Mouse (Mus musculus): ENCODE measurements at regions not wholly inside any gene's neighbourhood (a gene's known extent, or its start where the extent isn't known, plus 50 kb on each side); places are given as distances from the start of the nearest gene placed in this dataset.

- Histone ChIP-seq H3K27ac (no peak overlapping the region), H3K36me3 (replicated peaks; ENCODE audit: control insufficient read depth, insufficient read depth, low read depth) (no peaks in the 10 kb centered on the region), H3K4me1 (replicated peaks; ENCODE audit: control insufficient read depth in 2 of 2, insufficient read depth in 2 of 2, low read length in 1 of 2) (no peaks in the 10 kb centered on the region), H3K27me3 (ENCODE audit: control insufficient read depth, insufficient read depth, low read length) (no peaks in the 10 kb centered on the region), H3K9me3 (ENCODE audit: control insufficient read depth, low read length) (no peaks in the 10 kb centered on the region), H3K4me2 (ENCODE audit: low read depth) (no peak overlapping the region), H3K9ac (replicated peaks) (no peak overlapping the region), H3K4me3 (ENCODE audit: insufficient read depth in 1 of 2, low read depth in 2 of 2, low read length in 2 of 2) (no peak overlapping the region)
- ATAC-seq (ENCODE audit: insufficient read depth): no peak
- TF ChIP-seq EP300 (IDR thresholded peaks at IDR 0.05; ENCODE audit: low read depth) (no peak), CTCF (IDR thresholded peaks at IDR 0.05; ENCODE audit: low read depth) (no peak)
- 65% methylated on average over 7 of the region's 7 CpGs for whole genome bisulfite sequencing (ENCODE audit: insufficient replicate concordance)
- DNase-seq (ENCODE audit: low read depth in 3 of 3, low spot score in 3 of 3): no peak
Measured at GRCm38 (mm10) chr13:6226087-6226643, 321.8 kb upstream of the Pitrm1 start.

GRCm38 (mm10) chr13:6228278-6228677, 319.7 kb upstream of the Pitrm1 start:
- no peak for DNase-seq (ENCODE audit: low read depth in 3 of 3, low spot score in 3 of 3)
- Histone ChIP-seq H3K36me3 (replicated peaks; ENCODE audit: control insufficient read depth, insufficient read depth, low read depth) (no peaks in the 10 kb centered on the region), H3K27me3 (ENCODE audit: control insufficient read depth, insufficient read depth, low read length) (no peaks in the 10 kb centered on the region), H3K4me3 (ENCODE audit: insufficient read depth in 1 of 2, low read depth in 2 of 2, low read length in 2 of 2) (no peak overlapping the region), H3K9ac (replicated peaks) (no peak overlapping the region), H3K4me2 (ENCODE audit: low read depth) (no peak overlapping the region), H3K4me1 (replicated peaks; ENCODE audit: control insufficient read depth in 2 of 2, insufficient read depth in 2 of 2, low read length in 1 of 2) (no peaks in the 10 kb centered on the region), H3K9me3 (ENCODE audit: control insufficient read depth, low read length) (no peaks in the 10 kb centered on the region), H3K27ac (no peak overlapping the region)
- ATAC-seq (ENCODE audit: insufficient read depth): no peak
- TF ChIP-seq EP300 (IDR thresholded peaks at IDR 0.05; ENCODE audit: low read depth): no peak
- no peak for TF ChIP-seq CTCF (IDR thresholded peaks at IDR 0.05; ENCODE audit: low read depth)
- 31% methylated on average over 1 of the region's 1 CpGs for WGBS (ENCODE audit: insufficient replicate concordance)

GRCm38 (mm10) chr13:6235394-6235793, 312.6 kb upstream of the Pitrm1 start:
- no peaks in the 10 kb centered on the region for H3K4me1 ChIP-seq (replicated peaks; ENCODE audit: control insufficient read depth in 2 of 2, insufficient read depth in 2 of 2, low read length in 1 of 2)
- no peak overlapping the region for H3K27ac ChIP-seq
- no peak overlapping the region for H3K4me3 ChIP-seq (ENCODE audit: insufficient read depth in 1 of 2, low read depth in 2 of 2, low read length in 2 of 2)
- WGBS (ENCODE audit: insufficient replicate concordance): 65% methylated on average over 1 of the region's 1 CpGs
- no peaks in the 10 kb centered on the region for H3K36me3 ChIP-seq (replicated peaks; ENCODE audit: control insufficient read depth, insufficient read depth, low read depth)
- no peaks in the 10 kb centered on the region for H3K27me3 ChIP-seq (ENCODE audit: control insufficient read depth, insufficient read depth, low read length)
- H3K9ac ChIP-seq (replicated peaks): no peak overlapping the region
- TF ChIP-seq CTCF (IDR thresholded peaks at IDR 0.05; ENCODE audit: low read depth) (no peak), EP300 (IDR thresholded peaks at IDR 0.05; ENCODE audit: low read depth) (no peak)
- H3K9me3 ChIP-seq (ENCODE audit: control insufficient read depth, low read length): no peaks in the 10 kb centered on the region
- ATAC-seq (ENCODE audit: insufficient read depth) (no peak), DNase-seq (ENCODE audit: low read depth in 3 of 3, low spot score in 3 of 3) (no peak)
- H3K4me2 ChIP-seq (ENCODE audit: low read depth): no peak overlapping the region

GRCm38 (mm10) chr13:6236503-6236902, 311.4 kb upstream of the Pitrm1 start:
- H3K9me3 ChIP-seq (ENCODE audit: control insufficient read depth, low read length): no peaks in the 10 kb centered on the region
- no peak overlapping the region for H3K4me2 ChIP-seq (ENCODE audit: low read depth)
- H3K27ac ChIP-seq: no peak overlapping the region
- H3K4me3 ChIP-seq (ENCODE audit: insufficient read depth in 1 of 2, low read depth in 2 of 2, low read length in 2 of 2): no peak overlapping the region
- no peak for ATAC-seq (ENCODE audit: insufficient read depth)
- H3K36me3 ChIP-seq (replicated peaks; ENCODE audit: control insufficient read depth, insufficient read depth, low read depth): no peaks in the 10 kb centered on the region
- H3K4me1 ChIP-seq (replicated peaks; ENCODE audit: control insufficient read depth in 2 of 2, insufficient read depth in 2 of 2, low read length in 1 of 2): no peaks in the 10 kb centered on the region
- 61% methylated on average over 8 of the region's 8 CpGs for WGBS (ENCODE audit: insufficient replicate concordance)
- H3K27me3 ChIP-seq (ENCODE audit: control insufficient read depth, insufficient read depth, low read length): no peaks in the 10 kb centered on the region
- H3K9ac ChIP-seq (replicated peaks): no peak overlapping the region
- no peak for TF ChIP-seq EP300 (IDR thresholded peaks at IDR 0.05; ENCODE audit: low read depth)
- no peak for TF ChIP-seq CTCF (IDR thresholded peaks at IDR 0.05; ENCODE audit: low read depth)
- DNase-seq (ENCODE audit: low read depth in 3 of 3, low spot score in 3 of 3): no peak

GRCm38 (mm10) chr13:6237201-6237600, 310.7 kb upstream of the Pitrm1 start:
- WGBS (ENCODE audit: insufficient replicate concordance): 46% methylated on average over 3 of the region's 3 CpGs
- H3K9me3 ChIP-seq (ENCODE audit: control insufficient read depth, low read length): no peaks in the 10 kb centered on the region
- H3K9ac ChIP-seq (replicated peaks): no peak overlapping the region
- H3K4me3 ChIP-seq (ENCODE audit: insufficient read depth in 1 of 2, low read depth in 2 of 2, low read length in 2 of 2): no peak overlapping the region
- ATAC-seq (ENCODE audit: insufficient read depth): no peak
- H3K27me3 ChIP-seq (ENCODE audit: control insufficient read depth, insufficient read depth, low read length): no peaks in the 10 kb centered on the region
- H3K4me1 ChIP-seq (replicated peaks; ENCODE audit: control insufficient read depth in 2 of 2, insufficient read depth in 2 of 2, low read length in 1 of 2): no peaks in the 10 kb centered on the region
- no peak overlapping the region for H3K27ac ChIP-seq
- no peak for DNase-seq (ENCODE audit: low read depth in 3 of 3, low spot score in 3 of 3)
- no peak overlapping the region for H3K4me2 ChIP-seq (ENCODE audit: low read depth)
- H3K36me3 ChIP-seq (replicated peaks; ENCODE audit: control insufficient read depth, insufficient read depth, low read depth): no peaks in the 10 kb centered on the region
- TF ChIP-seq EP300 (IDR thresholded peaks at IDR 0.05; ENCODE audit: low read depth) (no peak), CTCF (IDR thresholded peaks at IDR 0.05; ENCODE audit: low read depth) (no peak)

Measured in liver, embryonic 14.5 days (tissue).